Mouse (Mus musculus) kidney, adult 2 months (tissue): ENCODE data around the gene Syap1.

Experiments used
- CTCF ChIP-seq: fragments of 200-500 bp; conservative IDR thresholded peaks from 2 replicates; pipeline ENCODE4 v1.5.1; 2011; ENCODE audit warnings: low read depth, mild to moderate bottlenecking, control low read depth, low read length, moderate library complexity, mixed read lengths; ENCODE audit not compliant: insufficient read depth, insufficient read length
- POLR2A ChIP-seq: fragments of 200-500 bp; IDR thresholded peaks from one replicate; pipeline ENCODE4 v1.6.1; 2011; ENCODE audit warnings: low read depth, low read length, control low read depth

DNA sequence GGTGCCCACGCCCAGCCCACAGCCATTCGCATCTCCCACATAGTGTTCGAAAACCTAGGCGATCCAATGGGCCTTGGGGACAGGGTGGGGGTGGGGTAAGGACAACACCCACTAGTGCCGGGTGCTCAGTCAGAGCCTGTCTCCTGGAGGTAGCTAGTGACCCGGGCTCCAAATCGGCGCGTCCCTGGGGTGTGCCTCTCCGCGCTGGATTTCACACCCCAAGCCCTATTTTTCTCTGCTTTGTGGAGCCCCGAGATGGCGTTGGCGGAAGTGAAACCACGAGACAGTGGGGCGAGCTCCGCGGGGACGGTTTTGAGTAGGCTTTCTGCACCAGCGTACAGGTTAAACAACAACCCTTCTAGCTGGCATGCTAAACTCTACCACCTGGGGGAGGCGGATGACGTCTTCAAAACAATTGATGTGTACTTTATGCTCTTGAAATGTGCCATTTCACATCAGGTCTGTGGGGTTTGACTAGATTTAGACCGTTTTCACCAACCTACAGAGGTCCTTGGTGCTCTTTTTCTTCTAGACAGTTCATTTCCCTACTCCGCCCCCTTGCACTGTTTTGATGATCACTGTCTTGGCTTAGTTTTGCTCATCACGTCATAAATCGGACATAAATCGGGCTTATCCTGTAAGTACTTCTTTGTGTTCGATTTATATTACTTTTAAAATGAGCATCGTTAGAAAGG is 13.9 kb upstream of the Syap1 start:
- TF ChIP-seq CTCF = 0 out of 2 replicates have a peak, but pooled peaks have one; percentile 6
- TF ChIP-seq POLR2A = no peak
